Mouse (Mus musculus): ENCODE measurements around the gene Ifngr2.

Gene Ifngr2

GRCm38 (mm10) chr16:91599242-91599641, 52.4 kb downstream of the Ifngr2 start:
- in situ Hi-C loops (cut with MboI, MseI), result no loop called here

GRCm38 (mm10) chr16:91601081-91601480, 54.2 kb downstream of the Ifngr2 start:
- in situ Hi-C loops (cut with MboI, MseI), result no loop called here

- in situ Hi-C loops (cut with MboI, MseI), result no loop called here
These were observed 54.8 kb downstream of the Ifngr2 start for GRCm38 (mm10) chr16:91601693-91602092.

- in situ Hi-C loops (cut with MboI, MseI), result no loop called here
These were observed 58.3 kb downstream of the Ifngr2 start for GRCm38 (mm10) chr16:91605156-91605555.

GRCm38 (mm10) chr16:91606958-91607357, 60.1 kb downstream of the Ifngr2 start:
- in situ Hi-C loops (cut with MboI, MseI), result no loop called here

- in situ Hi-C loops (cut with MboI, MseI), result no loop called here
These were observed 62.8 kb downstream of the Ifngr2 start for GRCm38 (mm10) chr16:91609501-91610245.

- in situ Hi-C loops (cut with MboI, MseI), result no loop called here
These were observed 64.4 kb downstream of the Ifngr2 start for GRCm38 (mm10) chr16:91611248-91611647.

- in situ Hi-C loops (cut with MboI, MseI), result no loop called here
These were observed 65.7 kb downstream of the Ifngr2 start for GRCm38 (mm10) chr16:91612525-91612924.

GRCm38 (mm10) chr16:91614552-91614951, 67.7 kb downstream of the Ifngr2 start:
- in situ Hi-C loops (cut with MboI, MseI), result no loop called here

Measured in T-helper 17 cell (primary cell).